Mouse (Mus musculus) heart, postnatal 0 days (tissue): ENCODE data around the gene Spaca6.

Experiments used
- CTCF ChIP-seq: IDR thresholded peaks from 2 replicates; pipeline ENCODE4 v1.5.1; 2016; ENCODE audit warnings: antibody characterized with exemption, control low read depth, low read depth
- EP300 ChIP-seq: IDR thresholded peaks from 2 replicates; pipeline ENCODE4 v1.6.1; 2016; ENCODE audit warnings: antibody characterized with exemption, low read depth

DNA sequence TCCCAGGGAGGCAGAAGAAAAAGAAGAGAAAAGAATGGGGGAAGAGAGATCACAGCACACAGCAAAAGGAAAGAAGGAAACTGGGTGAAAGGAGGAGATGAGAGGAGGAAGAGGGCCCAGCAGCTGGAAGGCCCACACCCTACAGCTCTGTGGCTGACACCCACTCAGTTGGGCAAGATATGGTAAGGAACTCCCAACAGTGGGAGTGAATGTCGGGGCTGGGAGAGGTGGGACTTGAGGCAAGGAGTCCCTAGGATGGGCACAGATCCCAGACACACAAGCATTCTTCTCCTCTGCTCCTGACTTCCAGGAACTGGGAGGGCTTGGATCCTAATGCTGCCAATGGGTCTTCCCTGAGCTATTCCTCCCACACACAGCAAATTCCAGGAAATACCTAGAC is 35.4 kb downstream of the Spaca6 start:
- TF ChIP-seq CTCF (no peak), EP300 (no peak)
